Mouse (Mus musculus) heart, adult 2 months (tissue): ENCODE data around the gene Lrrc8a.

Source experiments
- EP300 ChIP-seq: fragments of 200-500 bp; IDR thresholded peaks from 2 replicates; pipeline ENCODE4 v1.6.1; 2011; ENCODE audit warnings: low read depth, low read length, control low read depth; ENCODE audit not compliant: insufficient read depth
- POLR2A ChIP-seq: fragments of 200-500 bp; IDR thresholded peaks from 2 replicates; pipeline ENCODE4 v1.6.1; 2011; ENCODE audit warnings: mild to moderate bottlenecking, low read depth, low read length, control low read depth; ENCODE audit not compliant: insufficient read depth

DNA sequence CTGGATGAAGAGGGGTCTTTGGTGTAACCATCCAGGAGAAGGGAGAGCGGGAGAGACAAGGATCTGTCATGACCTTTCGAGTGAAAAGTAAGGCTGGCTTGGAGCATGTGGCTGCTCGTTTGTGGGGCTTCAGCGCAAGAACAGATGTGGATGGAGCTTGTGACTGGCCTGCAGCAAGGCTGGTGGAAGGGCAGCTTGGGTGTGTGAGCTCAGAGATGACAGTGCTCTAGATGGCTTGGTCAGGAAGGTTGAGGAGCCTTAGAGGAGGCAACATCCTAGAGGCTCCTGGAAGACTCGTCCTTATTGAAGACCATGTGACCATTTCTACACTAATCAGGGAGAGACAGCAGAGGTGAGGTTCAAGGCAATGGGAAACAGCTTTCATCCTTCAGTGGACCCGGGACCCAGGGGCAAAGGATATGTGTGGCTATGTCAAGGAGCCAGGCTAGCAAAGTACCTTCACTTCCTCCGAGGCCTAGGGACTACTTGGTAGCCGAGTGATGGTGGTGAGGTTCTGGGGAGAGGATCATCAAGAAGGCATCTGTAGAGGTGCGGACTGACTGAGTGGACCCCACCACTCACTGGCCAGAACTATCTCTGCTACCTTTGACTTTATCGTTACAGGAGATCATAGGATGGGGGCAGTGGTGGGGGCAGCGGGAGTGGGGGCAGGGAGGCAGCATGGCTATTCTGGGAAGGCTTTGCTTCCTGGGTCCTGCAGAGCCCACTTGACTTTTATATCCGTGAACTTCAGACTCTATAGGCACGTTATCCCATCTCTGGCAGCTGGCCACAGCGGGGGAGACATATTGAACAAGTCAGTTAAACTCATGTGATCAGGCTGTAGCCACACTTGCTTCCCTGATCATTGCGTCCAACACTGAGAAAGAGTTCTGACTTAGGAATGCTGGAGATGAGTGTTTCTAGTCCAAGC is 21.9 kb downstream of the Lrrc8a start:
- TF ChIP-seq POLR2A (no peak), EP300 (no peak)
